Mouse (Mus musculus) adrenal gland, postnatal 4 days (tissue): Measurements from ENCODE around the gene Tspan10. TPM values are rescaled to one million over a fixed set of nuclear protein-coding genes. Genes with fewer than 3 reads are reported as not detected.
"Not testable (repeated sequence)": the region's sequence is repeated elsewhere in the genome, so short reads cannot be mapped to it uniquely, and the experiment has no call there.

ENCODE experiments used
- DNase-seq, 2 experiments: peaks; one replicate each; pipeline ENCODE4 v3.0.0; 2021 to 2022; ENCODE audit warnings: low spot score in 2 of 2, mixed read lengths in 2 of 2
- long read RNA-seq, 2 experiments: library from polyadenylated mRNA; stranded (forward); transcript quantifications; one replicate each; pipeline ENCODE4 v2.0.0; 2021
- total RNA-seq, 2 experiments: library from RNA; stranded (reverse); gene quantifications; 2 replicates each; pipeline ENCODE4 v1.2.3; 2021

Gene Tspan10
- 10 to 100 TPM in 1 of 2 experiments, 1 to 10 TPM in 1; 7.1 to 10.2 TPM for total RNA-seq
- long read RNA-seq, experiment 1, partial matches to known transcripts, result 1 of 2 reads
- long read RNA-seq, experiment 1, other reads (novel, unspliced or antisense), result 1 of 2 reads
- long read RNA-seq, experiment 2, partial matches to known transcripts, result 1 of 8 reads
- long read RNA-seq, experiment 2, other reads (novel, unspliced or antisense), result 4 of 8 reads

- no peak for DNase-seq
These were observed at the start of gene Tspan10 for GRCm38 (mm10) chr11:120442344-120442743. Gene Tspan10, plus strand, starts transcription at chr11:120442644.

GRCm38 (mm10) chr11:120395661-120396060 lies 46.8 kb upstream of the Tspan10 start:
- no peak for DNase-seq

GRCm38 (mm10) chr11:120397602-120398001 lies 44.8 kb upstream of the Tspan10 start:
- no peak for DNase-seq

GRCm38 (mm10) chr11:120399319-120399718 lies 43.1 kb upstream of the Tspan10 start:
- no peak for DNase-seq

GRCm38 (mm10) chr11:120404814-120405213 lies 37.6 kb upstream of the Tspan10 start:
- no peak for DNase-seq

- no peak for DNase-seq
These were observed 36.6 kb upstream of the Tspan10 start for GRCm38 (mm10) chr11:120405867-120406266.

GRCm38 (mm10) chr11:120406445-120406844 lies 36.0 kb upstream of the Tspan10 start:
- DNase-seq, result no peak

- not testable (repeated sequence) for DNase-seq
These were observed 28.8 kb upstream of the Tspan10 start for GRCm38 (mm10) chr11:120413621-120414020.

- DNase-seq, result no peak
These were observed 24.6 kb upstream of the Tspan10 start for GRCm38 (mm10) chr11:120417852-120418251.

GRCm38 (mm10) chr11:120418592-120418991 lies 23.9 kb upstream of the Tspan10 start:
- DNase-seq, result no peak

GRCm38 (mm10) chr11:120422651-120423568 lies 19.5 kb upstream of the Tspan10 start:
- DNase-seq, result no peak

GRCm38 (mm10) chr11:120423569-120424295 lies 18.7 kb upstream of the Tspan10 start:
- peak; percentile 27 to 37 for DNase-seq

GRCm38 (mm10) chr11:120426727-120427126 lies 15.7 kb upstream of the Tspan10 start:
- no peak for DNase-seq

- peak; percentile 77 to 89 for DNase-seq
These were observed 5.1 kb upstream of the Tspan10 start, which contains the start of gene Nploc4 for GRCm38 (mm10) chr11:120437152-120437856. Gene Nploc4, minus strand, starts transcription at chr11:120437708.

GRCm38 (mm10) chr11:120437857-120438385 lies 4.5 kb upstream of the Tspan10 start:
- no peak for DNase-seq

- DNase-seq, result no peak
These were observed 379 bp downstream of the Tspan10 start for GRCm38 (mm10) chr11:120442765-120443280.

- no peak for DNase-seq
These were observed 1.7 kb downstream of the Tspan10 start for GRCm38 (mm10) chr11:120444106-120444505.

GRCm38 (mm10) chr11:120445475-120445874 lies 3.0 kb downstream of the Tspan10 start:
- no peak for DNase-seq

GRCm38 (mm10) chr11:120447179-120447578 lies 4.7 kb downstream of the Tspan10 start:
- DNase-seq, result no peak

GRCm38 (mm10) chr11:120452246-120452645 lies 9.8 kb downstream of the Tspan10 start:
- DNase-seq, result no peak
